Mouse (Mus musculus): ENCODE measurements around the gene Ebp. TPM values are rescaled to one million over a fixed set of nuclear protein-coding genes. Genes with fewer than 3 reads are reported as not detected.
A peak's percentile ranks its signal among the peaks of the same experiment; 100 is the strongest.

Ebp gene
- polyA plus RNA-seq (2016; fragmentation: Nextera tagmentation; extraction: Ambion mirVana): 29.6 and 30.1 TPM in 2 replicates

- Histone ChIP-seq H3K36me3 (no peaks in the 10 kb centered on the region), H3K27me3 (ENCODE audit: insufficient read depth, poor library complexity, severe bottlenecking) (no peaks in the 10 kb centered on the region), H3K4me3 (peak within 1 kb of the TSS; percentile 66), H3K4me1 (no peaks in the 10 kb centered on the region), H3K27ac (peak within 1 kb of the TSS; percentile 87), H3K9me3 (no peaks in the 10 kb centered on the region)
- WGBS: 18% methylated on average over 10 of the region's 10 CpGs
- no peak for DNase-seq (ENCODE audit: low spot score)
Observed at GRCm38 (mm10) chrX:8193419-8193723, at the start of gene Ebp. Gene Ebp, minus strand, starts transcription at chrX:8193512.

- 73% methylated on average over 13 of the region's 13 CpGs for WGBS
- no peak overlapping the region for H3K4me3 ChIP-seq
- H3K4me1 ChIP-seq: no peaks in the 10 kb centered on the region
- H3K27me3 ChIP-seq (ENCODE audit: insufficient read depth, poor library complexity, severe bottlenecking): no peaks in the 10 kb centered on the region
- no peak overlapping the region for H3K27ac ChIP-seq
- no peaks in the 10 kb centered on the region for H3K9me3 ChIP-seq
- H3K36me3 ChIP-seq: no peaks in the 10 kb centered on the region; the same call in 1 of the 2 replicates
- DNase-seq (ENCODE audit: low spot score): no peak
Observed at GRCm38 (mm10) chrX:8238804-8239395, 45.6 kb upstream of the Ebp start.

GRCm38 (mm10) chrX:8236704-8237103 is 43.4 kb upstream of the Ebp start:
- H3K4me1 ChIP-seq: no peaks in the 10 kb centered on the region
- H3K27me3 ChIP-seq (ENCODE audit: insufficient read depth, poor library complexity, severe bottlenecking): no peaks in the 10 kb centered on the region
- H3K9me3 ChIP-seq: no peaks in the 10 kb centered on the region
- 84% methylated on average over 2 of the region's 2 CpGs for WGBS
- no peaks in the 10 kb centered on the region; the same call in 1 of the 2 replicates for H3K36me3 ChIP-seq
- H3K4me3 ChIP-seq: no peak overlapping the region
- H3K27ac ChIP-seq: no peak overlapping the region
- no peak for DNase-seq (ENCODE audit: low spot score)

GRCm38 (mm10) chrX:8233602-8234001 is 40.3 kb upstream of the Ebp start:
- H3K27me3 ChIP-seq (ENCODE audit: insufficient read depth, poor library complexity, severe bottlenecking): no peaks in the 10 kb centered on the region
- H3K4me1 ChIP-seq: no peaks in the 10 kb centered on the region
- no peaks in the 10 kb centered on the region for H3K9me3 ChIP-seq
- DNase-seq (ENCODE audit: low spot score): no peak
- 75% methylated on average over 3 of the region's 3 CpGs for WGBS
- H3K27ac ChIP-seq: no peak overlapping the region
- H3K36me3 ChIP-seq: no peaks in the 10 kb centered on the region
- H3K4me3 ChIP-seq: no peak overlapping the region

- Histone ChIP-seq H3K9me3 (no peaks in the 10 kb centered on the region), H3K36me3 (no peaks in the 10 kb centered on the region), H3K27ac (no peak overlapping the region), H3K4me1 (no peaks in the 10 kb centered on the region), H3K27me3 (ENCODE audit: insufficient read depth, poor library complexity, severe bottlenecking) (no peaks in the 10 kb centered on the region), H3K4me3 (no peak overlapping the region)
- DNase-seq (ENCODE audit: low spot score): no peak
- WGBS: 67% methylated on average over 4 of the region's 4 CpGs
Observed at GRCm38 (mm10) chrX:8230272-8230671, 37.0 kb upstream of the Ebp start.

- Histone ChIP-seq H3K27ac (no peak overlapping the region), H3K27me3 (ENCODE audit: insufficient read depth, poor library complexity, severe bottlenecking) (no peaks in the 10 kb centered on the region), H3K36me3 (no peaks in the 10 kb centered on the region), H3K9me3 (no peaks in the 10 kb centered on the region), H3K4me3 (no peak overlapping the region), H3K4me1 (no peaks in the 10 kb centered on the region)
- no peak for DNase-seq (ENCODE audit: low spot score)
- WGBS: 78% methylated on average over 7 of the region's 7 CpGs
Observed at GRCm38 (mm10) chrX:8223473-8223872, 30.2 kb upstream of the Ebp start.

GRCm38 (mm10) chrX:8222678-8223421 is 29.5 kb upstream of the Ebp start:
- WGBS: 54% methylated on average over 7 of the region's 7 CpGs
- Histone ChIP-seq H3K4me1 (no peaks in the 10 kb centered on the region), H3K27me3 (ENCODE audit: insufficient read depth, poor library complexity, severe bottlenecking) (no peaks in the 10 kb centered on the region), H3K4me3 (no peak overlapping the region), H3K27ac (no peak overlapping the region), H3K9me3 (no peaks in the 10 kb centered on the region), H3K36me3 (no peaks in the 10 kb centered on the region)
- no peak for DNase-seq (ENCODE audit: low spot score)

GRCm38 (mm10) chrX:8222296-8222677 is 29.0 kb upstream of the Ebp start:
- no peaks in the 10 kb centered on the region for H3K9me3 ChIP-seq
- WGBS: 58% methylated on average over 3 of the region's 3 CpGs
- DNase-seq (ENCODE audit: low spot score): no peak

GRCm38 (mm10) chrX:8219651-8220050 is 26.3 kb upstream of the Ebp start:
- Histone ChIP-seq H3K9me3 (no peaks in the 10 kb centered on the region), H3K4me3 (no peak overlapping the region), H3K36me3 (no peaks in the 10 kb centered on the region), H3K27ac (no peak overlapping the region), H3K27me3 (ENCODE audit: insufficient read depth, poor library complexity, severe bottlenecking) (no peaks in the 10 kb centered on the region), H3K4me1 (no peaks in the 10 kb centered on the region)
- WGBS: 21% methylated on average over 8 of the region's 8 CpGs
- no peak for DNase-seq (ENCODE audit: low spot score)

More at GRCm38 (mm10) chrX:8222296-8222677, 29.0 kb upstream of the Ebp start:
- Histone ChIP-seq H3K27me3 (ENCODE audit: insufficient read depth, poor library complexity, severe bottlenecking) (no peaks in the 10 kb centered on the region), H3K4me1 (no peaks in the 10 kb centered on the region), H3K36me3 (no peaks in the 10 kb centered on the region), H3K4me3 (no peak overlapping the region), H3K27ac (no peak overlapping the region)

- no peak for DNase-seq (ENCODE audit: low spot score)
- H3K27ac ChIP-seq: no peak overlapping the region
- no peaks in the 10 kb centered on the region for H3K4me1 ChIP-seq
- 27% methylated on average over 2 of the region's 2 CpGs for WGBS
- H3K9me3 ChIP-seq: no peaks in the 10 kb centered on the region
- H3K27me3 ChIP-seq (ENCODE audit: insufficient read depth, poor library complexity, severe bottlenecking): no peaks in the 10 kb centered on the region
- H3K4me3 ChIP-seq: no peak overlapping the region
- H3K36me3 ChIP-seq: no peaks in the 10 kb centered on the region
Observed at GRCm38 (mm10) chrX:8218114-8218513, 24.8 kb upstream of the Ebp start.

- 27% methylated on average over 6 of the region's 6 CpGs for WGBS
- no peaks in the 10 kb centered on the region for H3K27me3 ChIP-seq (ENCODE audit: insufficient read depth, poor library complexity, severe bottlenecking)
- no peaks in the 10 kb centered on the region for H3K36me3 ChIP-seq
- no peaks in the 10 kb centered on the region for H3K4me1 ChIP-seq
- H3K4me3 ChIP-seq: no peak overlapping the region
- no peak for DNase-seq (ENCODE audit: low spot score)
- H3K9me3 ChIP-seq: no peaks in the 10 kb centered on the region
- no peak overlapping the region for H3K27ac ChIP-seq
Observed at GRCm38 (mm10) chrX:8217383-8217782, 24.1 kb upstream of the Ebp start.

GRCm38 (mm10) chrX:8211490-8212207 is 18.3 kb upstream of the Ebp start:
- DNase-seq (ENCODE audit: low spot score): no peak
- 66% methylated on average over 7 of the region's 7 CpGs for WGBS

GRCm38 (mm10) chrX:8209720-8210119 is 16.4 kb upstream of the Ebp start:
- H3K4me1 ChIP-seq: no peaks in the 10 kb centered on the region
- H3K27me3 ChIP-seq (ENCODE audit: insufficient read depth, poor library complexity, severe bottlenecking): no peaks in the 10 kb centered on the region
- H3K36me3 ChIP-seq: no peaks in the 10 kb centered on the region
- no peaks in the 10 kb centered on the region for H3K9me3 ChIP-seq
- DNase-seq (ENCODE audit: low spot score): no peak
- H3K27ac ChIP-seq: no peak overlapping the region
- H3K4me3 ChIP-seq: no peak overlapping the region
- 58% methylated on average over 2 of the region's 2 CpGs for WGBS

More at GRCm38 (mm10) chrX:8211490-8212207, 18.3 kb upstream of the Ebp start:
- H3K36me3 ChIP-seq: no peaks in the 10 kb centered on the region
- no peaks in the 10 kb centered on the region for H3K4me1 ChIP-seq
- H3K27ac ChIP-seq: no peak overlapping the region
- H3K27me3 ChIP-seq (ENCODE audit: insufficient read depth, poor library complexity, severe bottlenecking): no peaks in the 10 kb centered on the region
- H3K9me3 ChIP-seq: no peaks in the 10 kb centered on the region
- H3K4me3 ChIP-seq: no peak overlapping the region

Measured in heart, embryonic 10.5 days (tissue).